Comparison of ENCODE assay signal across 13 mouse cellular contexts in genomic region chr7:80864151-80864550, GRCm38 (mm10). TPM values are rescaled to one million over a fixed set of nuclear protein-coding genes. Genes with fewer than 3 reads are reported as not detected.
DNase-seq lines count a peak whose midpoint lies in the region; ATAC-seq and TF ChIP-seq lines count a peak whose summit lies in the region.
"Had no signal": no experiment of that assay in that cellular context is flagged by ENCODE, and none has a peak within 500 bp of the region (broad histone marks: within the 10 kb centered on the region; RNA-seq: fewer than 3 reads in every experiment).

No protein-coding gene starts in this region.

- no peak for ATAC-seq in intestine, embryonic 15.5 days
- no peak for ATAC-seq in intestine, embryonic 16.5 days
- no peak for ATAC-seq in midbrain, embryonic 13.5 days
- no peak for ATAC-seq in midbrain, postnatal 0 days (ENCODE audit: low FRiP score)
- ATAC-seq in midbrain, embryonic 15.5 days (replicated peaks) = no peak
- ATAC-seq: Patski had no signal

- H3K4me2 ChIP-seq in intestine, embryonic 15.5 days (replicated peaks) = 0 out of 2 replicates have a peak overlapping the region, but pooled peaks have one; percentile 6
- no peak overlapping the region for H3K4me2 ChIP-seq in intestine, embryonic 16.5 days (ENCODE audit: low read depth, low read length)
- peak overlapping the region; percentile 85 for H3K4me2 ChIP-seq in midbrain, embryonic 13.5 days (replicated peaks)
- no peak overlapping the region for H3K4me2 ChIP-seq in midbrain, postnatal 0 days (ENCODE audit: low read depth, low read length, poor library complexity, severe bottlenecking)
- H3K4me2 ChIP-seq in midbrain, embryonic 15.5 days = peak overlapping the region; percentile 80; the same call in 1 of the 2 replicates

- intact Hi-C loops in heart, adult 2 months (cut with DNase I) = loop anchor here (5.0 kb wide), 1 partner anchor 128 kb away; the partner anchor contains the start of gene Zfp592

- no peaks in the 10 kb centered on the region for H3K9me3 ChIP-seq in intestine, embryonic 15.5 days
- no peaks in the 10 kb centered on the region for H3K9me3 ChIP-seq in intestine, embryonic 16.5 days (ENCODE audit: control insufficient read depth, low read length)
- H3K9me3 ChIP-seq in midbrain, embryonic 13.5 days = no peaks in the 10 kb centered on the region
- no peaks in the 10 kb centered on the region for H3K9me3 ChIP-seq in midbrain, postnatal 0 days (ENCODE audit: low read length)
- H3K9me3 ChIP-seq in midbrain, embryonic 15.5 days = no peaks in the 10 kb centered on the region

- H3K36me3 ChIP-seq in heart, adult 2 months (ENCODE audit: control insufficient read depth, insufficient read depth, low read length) = peaks cover 2% of the 10 kb centered on the region; the same call in 1 of the 2 replicates
- peaks cover 9% of the 10 kb centered on the region for H3K36me3 ChIP-seq in intestine, embryonic 15.5 days
- H3K36me3 ChIP-seq in intestine, embryonic 16.5 days (ENCODE audit: control insufficient read depth, insufficient read depth, low read length) = peaks cover 10% of the 10 kb centered on the region
- peaks cover 58% of the 10 kb centered on the region for H3K36me3 ChIP-seq in midbrain, embryonic 13.5 days
- peaks cover 24% of the 10 kb centered on the region for H3K36me3 ChIP-seq in midbrain, postnatal 0 days (ENCODE audit: insufficient read depth, low read length)
- peaks cover 22% of the 10 kb centered on the region; the same call in 1 of the 2 replicates for H3K36me3 ChIP-seq in midbrain, embryonic 15.5 days (replicated peaks)

- no peak for TF ChIP-seq EP300 in heart, adult 2 months (IDR thresholded peaks at IDR 0.05; ENCODE audit: insufficient read depth, low read depth, low read length)

- no peak for DNase-seq in heart, adult 2 months
- DNase-seq in heart, adult 11 months = no peak
- DNase-seq in midbrain, postnatal 0 days (ENCODE audit: low spot score) = no peak
- DNase-seq in cerebellum, adult 8-10 months = no peak
- DNase-seq: adrenal gland, adult 8-10 months; kidney, adult 18-20 months had no signal

- H3K4me1 ChIP-seq in heart, adult 2 months (ENCODE audit: control insufficient read depth, insufficient read depth, low read length) = peaks cover 13% of the 10 kb centered on the region
- peaks cover 33% of the 10 kb centered on the region for H3K4me1 ChIP-seq in intestine, embryonic 15.5 days (replicated peaks)
- H3K4me1 ChIP-seq in intestine, embryonic 16.5 days (ENCODE audit: control insufficient read depth, insufficient read depth, low read length) = peaks cover 28% of the 10 kb centered on the region
- H3K4me1 ChIP-seq in midbrain, embryonic 13.5 days (replicated peaks) = peaks cover 60% of the 10 kb centered on the region
- H3K4me1 ChIP-seq in midbrain, postnatal 0 days (ENCODE audit: insufficient read depth, low read length) = peaks cover 8% of the 10 kb centered on the region; the same call in 1 of the 2 replicates
- H3K4me1 ChIP-seq in midbrain, embryonic 15.5 days = peaks cover 48% of the 10 kb centered on the region

- no peak for TF ChIP-seq POLR2A in heart, adult 2 months (IDR thresholded peaks at IDR 0.05; ENCODE audit: insufficient read depth, low read depth, low read length)

- H3K27me3 ChIP-seq in heart, adult 2 months (ENCODE audit: control insufficient read depth, insufficient read depth, low read length) = no peaks in the 10 kb centered on the region
- H3K27me3 ChIP-seq in intestine, embryonic 15.5 days (replicated peaks) = no peaks in the 10 kb centered on the region
- no peaks in the 10 kb centered on the region for H3K27me3 ChIP-seq in intestine, embryonic 16.5 days (replicated peaks; ENCODE audit: control insufficient read depth, insufficient read depth, low read length)
- H3K27me3 ChIP-seq in midbrain, embryonic 13.5 days = no peaks in the 10 kb centered on the region
- no peaks in the 10 kb centered on the region for H3K27me3 ChIP-seq in midbrain, postnatal 0 days (ENCODE audit: insufficient read depth, low read length)
- no peaks in the 10 kb centered on the region for H3K27me3 ChIP-seq in midbrain, embryonic 15.5 days (replicated peaks)
- H3K27me3 ChIP-seq: Patski had no signal

- H3K79me2 ChIP-seq in heart, adult 2 months (replicated peaks; ENCODE audit: control insufficient read depth, insufficient read depth, low read length) = 0 out of 2 replicates have a peak, but pooled peaks cover 1% of the 10 kb centered on the region

- 41% methylated on average over 1 of the region's 1 CpGs for WGBS in heart, adult 2 months
- 71% methylated on average over 1 of the region's 1 CpGs for WGBS in intestine, embryonic 15.5 days
- WGBS in intestine, embryonic 16.5 days = 56% methylated on average over 1 of the region's 1 CpGs
- WGBS in midbrain, embryonic 13.5 days = 75% methylated on average over 1 of the region's 1 CpGs
- 63% methylated on average over 1 of the region's 1 CpGs for WGBS in midbrain, postnatal 0 days
- 71% methylated on average over 1 of the region's 1 CpGs for WGBS in midbrain, embryonic 15.5 days

- H3K27ac ChIP-seq in heart, adult 2 months = peak overlapping the region; percentile 57; the same call in 1 of the 2 replicates
- 0 out of 2 replicates have a peak overlapping the region, but pooled peaks have one; percentile 84 for H3K27ac ChIP-seq in intestine, embryonic 15.5 days
- H3K27ac ChIP-seq in intestine, embryonic 16.5 days (ENCODE audit: low read length) = no peak overlapping the region
- no peak overlapping the region for H3K27ac ChIP-seq in midbrain, embryonic 13.5 days
- no peak overlapping the region for H3K27ac ChIP-seq in midbrain, postnatal 0 days (ENCODE audit: low read depth, low read length)
- no peak overlapping the region for H3K27ac ChIP-seq in midbrain, embryonic 15.5 days

- TF ChIP-seq CTCF in heart, adult 2 months (IDR thresholded peaks at IDR 0.05) = no peak
- TF ChIP-seq CTCF in midbrain, postnatal 0 days (IDR thresholded peaks at IDR 0.05) = no peak

- H3K9ac ChIP-seq in heart, adult 2 months (ENCODE audit: low read depth, low read length) = no peak overlapping the region
- no peak overlapping the region for H3K9ac ChIP-seq in intestine, embryonic 15.5 days
- no peak overlapping the region for H3K9ac ChIP-seq in intestine, embryonic 16.5 days (ENCODE audit: low read depth, low read length)
- H3K9ac ChIP-seq in midbrain, embryonic 13.5 days (replicated peaks) = no peak overlapping the region
- H3K9ac ChIP-seq in midbrain, postnatal 0 days (replicated peaks; ENCODE audit: low read length, poor library complexity, severe bottlenecking) = no peak overlapping the region
- no peak overlapping the region for H3K9ac ChIP-seq in midbrain, embryonic 15.5 days

- H3K4me3 ChIP-seq in heart, adult 2 months = no peak overlapping the region
- H3K4me3 ChIP-seq in intestine, embryonic 15.5 days (replicated peaks) = no peak overlapping the region
- no peak overlapping the region for H3K4me3 ChIP-seq in intestine, embryonic 16.5 days (ENCODE audit: low read length)
- H3K4me3 ChIP-seq in midbrain, embryonic 13.5 days (replicated peaks) = peak overlapping the region; percentile 17; the same call in 1 of the 2 replicates
- no peak overlapping the region for H3K4me3 ChIP-seq in midbrain, postnatal 0 days (ENCODE audit: low read depth, low read length)
- no peak overlapping the region for H3K4me3 ChIP-seq in midbrain, embryonic 15.5 days
- H3K4me3 ChIP-seq: erythroblast, embryonic 14.5 days had no signal

RNA-seq across cellular contexts. Expression of gene Zscan2, which starts 3.4 kb away (rescaled TPM):
- 1 to 10 TPM; 5.7 to 6.3 TPM for total RNA-seq in heart, adult 2 months (2021)
- 3.0 and 4.0 TPM in 2 replicates for polyA plus RNA-seq in heart, adult 2 months (2012; rRNA removed)
- 1.1 and 1.6 TPM in 2 replicates for polyA plus RNA-seq in intestine, embryonic 15.5 days (2015; fragmentation: Nextera tagmentation; extraction: Ambion mirVana)
- 1.4 TPM in 2 replicates for polyA plus RNA-seq in intestine, embryonic 16.5 days (2015; fragmentation: Nextera tagmentation; extraction: Ambion mirVana)
- polyA plus RNA-seq in midbrain, embryonic 13.5 days (2015; fragmentation: Nextera tagmentation; extraction: Ambion mirVana) = 6.1 and 6.6 TPM in 2 replicates
- total RNA-seq in midbrain, postnatal 0 days (2014; rRNA removed) = 18.2 and 22.4 TPM in 2 replicates
- polyA plus RNA-seq in midbrain, postnatal 0 days (2015; fragmentation: Nextera tagmentation; extraction: Ambion mirVana) = 2.7 TPM in 2 replicates
- polyA plus RNA-seq in midbrain, embryonic 15.5 days (2015; fragmentation: Nextera tagmentation; extraction: Ambion mirVana) = 4.8 and 4.9 TPM in 2 replicates

RNA-seq across cellular contexts. Expression of gene Wdr73, which starts 36.9 kb away (rescaled TPM):
- 1 to 10 TPM; 4.3 to 7.2 TPM for total RNA-seq in heart, adult 2 months (2021)
- 7.7 and 10.7 TPM in 2 replicates for polyA plus RNA-seq in heart, adult 2 months (2012; rRNA removed)
- polyA plus RNA-seq in intestine, embryonic 15.5 days (2015; fragmentation: Nextera tagmentation; extraction: Ambion mirVana) = 32.8 and 35.7 TPM in 2 replicates
- 27.8 and 33.4 TPM in 2 replicates for polyA plus RNA-seq in intestine, embryonic 16.5 days (2015; fragmentation: Nextera tagmentation; extraction: Ambion mirVana)
- 41.2 and 44.3 TPM in 2 replicates for polyA plus RNA-seq in midbrain, embryonic 13.5 days (2015; fragmentation: Nextera tagmentation; extraction: Ambion mirVana)
- 33.2 and 58.1 TPM in 2 replicates for total RNA-seq in midbrain, postnatal 0 days (2014; rRNA removed)
- 34.7 and 35.0 TPM in 2 replicates for polyA plus RNA-seq in midbrain, postnatal 0 days (2015; fragmentation: Nextera tagmentation; extraction: Ambion mirVana)
- polyA plus RNA-seq in midbrain, embryonic 15.5 days (2015; fragmentation: Nextera tagmentation; extraction: Ambion mirVana) = 38.5 and 40.3 TPM in 2 replicates

RNA-seq across cellular contexts. Expression of gene Iqgap1, which starts 38.4 kb away (rescaled TPM):
- 10 to 100 TPM; 33.5 to 35.8 TPM for total RNA-seq in heart, adult 2 months (2021)
- 34.8 and 47.5 TPM in 2 replicates for polyA plus RNA-seq in heart, adult 2 months (2012; rRNA removed)
- 72.9 and 76.2 TPM in 2 replicates for polyA plus RNA-seq in intestine, embryonic 15.5 days (2015; fragmentation: Nextera tagmentation; extraction: Ambion mirVana)
- 64.3 and 66.2 TPM in 2 replicates for polyA plus RNA-seq in intestine, embryonic 16.5 days (2015; fragmentation: Nextera tagmentation; extraction: Ambion mirVana)
- 19.9 and 21.7 TPM in 2 replicates for polyA plus RNA-seq in midbrain, embryonic 13.5 days (2015; fragmentation: Nextera tagmentation; extraction: Ambion mirVana)
- total RNA-seq in midbrain, postnatal 0 days (2014; rRNA removed) = 20.6 and 31.0 TPM in 2 replicates
- polyA plus RNA-seq in midbrain, postnatal 0 days (2015; fragmentation: Nextera tagmentation; extraction: Ambion mirVana) = 11.3 and 12.3 TPM in 2 replicates
- 22.0 and 22.1 TPM in 2 replicates for polyA plus RNA-seq in midbrain, embryonic 15.5 days (2015; fragmentation: Nextera tagmentation; extraction: Ambion mirVana)

RNA-seq across cellular contexts. Expression of gene Nmb, which starts 40.7 kb away (rescaled TPM):
- total RNA-seq in heart, adult 2 months (2021) = 1 to 10 TPM; 7.5 to 9.8 TPM
- 4.2 and 4.9 TPM in 2 replicates for polyA plus RNA-seq in heart, adult 2 months (2012; rRNA removed)
- 4.5 and 4.6 TPM in 2 replicates for polyA plus RNA-seq in intestine, embryonic 15.5 days (2015; fragmentation: Nextera tagmentation; extraction: Ambion mirVana)
- polyA plus RNA-seq in intestine, embryonic 16.5 days (2015; fragmentation: Nextera tagmentation; extraction: Ambion mirVana) = 3.9 and 4.1 TPM in 2 replicates
- polyA plus RNA-seq in midbrain, embryonic 13.5 days (2015; fragmentation: Nextera tagmentation; extraction: Ambion mirVana) = 6.3 and 6.6 TPM in 2 replicates
- 13.0 and 14.3 TPM in 2 replicates for total RNA-seq in midbrain, postnatal 0 days (2014; rRNA removed)
- 9.4 and 10.1 TPM in 2 replicates for polyA plus RNA-seq in midbrain, postnatal 0 days (2015; fragmentation: Nextera tagmentation; extraction: Ambion mirVana)
- 5.2 and 7.2 TPM in 2 replicates for polyA plus RNA-seq in midbrain, embryonic 15.5 days (2015; fragmentation: Nextera tagmentation; extraction: Ambion mirVana)
- total RNA-seq: common myeloid progenitor, adult 5-6 weeks had no signal
- polyA plus RNA-seq: erythroblast, embryonic 14.5 days had no signal

Comparison
In these comparisons a context has a peak if more than half of its experiments do, and no peak if none do; other contexts are left out.
1. H3K27ac ChIP-seq: peak in heart, adult 2 months (single experiment) and intestine, embryonic 15.5 days (single experiment); none in intestine, embryonic 16.5 days (single experiment), midbrain, embryonic 13.5 days (single experiment), midbrain, postnatal 0 days (single experiment) and midbrain, embryonic 15.5 days (single experiment).
2. H3K4me2 ChIP-seq: peak in intestine, embryonic 15.5 days (single experiment), midbrain, embryonic 13.5 days (single experiment) and midbrain, embryonic 15.5 days (single experiment); none in intestine, embryonic 16.5 days (single experiment) and midbrain, postnatal 0 days (single experiment).